Mouse (Mus musculus) granulocyte monocyte progenitor cell, adult 5-6 weeks (primary cell): ENCODE data around the gene Gm4924. TPM values are rescaled to one million over a fixed set of nuclear protein-coding genes. Genes with fewer than 3 reads are reported as not detected.

Experiments used
- ATAC-seq: replicated peaks from 2 replicates; pipeline ENCODE4 v1.8.0; 2016; ENCODE audit warnings: mild to moderate bottlenecking, moderate TSS enrichment, inconsistent platforms; ENCODE audit not compliant: poor library complexity, severe bottlenecking
- total RNA-seq, 2 experiments: library from RNA; stranded (forward) in 1 of 2; stranded (reverse) in 1 of 2; fragments of 200-712, 200-1000 nt in 1 of 2; fragments of >200 nt in 1 of 2; fragmentation: Nextera tagmentation in 1 of 2; gene quantifications; 2 replicates each; pipeline ENCODE4 v1.2.3; 2014 to 2017

Gm4924 gene
- total RNA-seq (2014; fragmentation: Nextera tagmentation): 3.2 and 5.5 TPM in 2 replicates
- 1.1 and 3.0 TPM in 2 replicates for total RNA-seq (2017)

- ATAC-seq: peak; percentile 97
Observed at GRCm38 (mm10) chr10:82354083-82355010, at the start of gene Gm4924. Gm4924 (plus strand) TSS chr10:82354255.

GRCm38 (mm10) chr10:82316482-82316881 is 37.6 kb upstream of the Gm4924 start, which contains the start of gene 4932415D10Rik:
4932415D10Rik (minus strand) TSS chr10:82316582.
- ATAC-seq: no peak

- no peak for ATAC-seq
Observed at GRCm38 (mm10) chr10:82320134-82320533, 33.9 kb upstream of the Gm4924 start.

- no peak for ATAC-seq
Observed at GRCm38 (mm10) chr10:82329826-82330225, 24.2 kb upstream of the Gm4924 start.

- no peak for ATAC-seq
Observed at GRCm38 (mm10) chr10:82355401-82355800, 1.3 kb downstream of the Gm4924 start.

- no peak for ATAC-seq
Observed at GRCm38 (mm10) chr10:82361911-82362310, 7.9 kb downstream of the Gm4924 start.

GRCm38 (mm10) chr10:82382992-82383391 is 28.9 kb downstream of the Gm4924 start:
- ATAC-seq: no peak

GRCm38 (mm10) chr10:82409511-82409910 is 55.5 kb downstream of the Gm4924 start:
- no peak for ATAC-seq

- ATAC-seq: no peak
Observed at GRCm38 (mm10) chr10:82423631-82424030, 69.6 kb downstream of the Gm4924 start.

Other genes with a start within 250 kb of the Gm4924 start
- gene AU041133, start 226.2 kb upstream of the Gm4924 start, total RNA-seq (2014; fragmentation: Nextera tagmentation): 1.9 and 6.7 TPM in 2 replicates
- gene AU041133, start 226.2 kb upstream of the Gm4924 start, total RNA-seq (2017): 6.2 and 6.6 TPM in 2 replicates
- 6.5 and 7.7 TPM in 2 replicates for gene Zfp938, start 113.0 kb upstream of the Gm4924 start, total RNA-seq (2014; fragmentation: Nextera tagmentation)
- gene Zfp938, start 113.0 kb upstream of the Gm4924 start, total RNA-seq (2017): 5.8 and 5.9 TPM in 2 replicates
- not detected in 2 replicates for gene 4932415D10Rik, start 37.7 kb upstream of the Gm4924 start, total RNA-seq (2014; fragmentation: Nextera tagmentation)
- not detected in 2 replicates for gene 4932415D10Rik, start 37.7 kb upstream of the Gm4924 start, total RNA-seq (2017)
- gene Gm1553, start 138.4 kb downstream of the Gm4924 start, total RNA-seq (2014; fragmentation: Nextera tagmentation): not detected in 2 replicates
- not detected in 2 replicates for gene Gm1553, start 138.4 kb downstream of the Gm4924 start, total RNA-seq (2017)